Mouse (Mus musculus): ENCODE data around the gene Tbc1d1.

Gene Tbc1d1

DNA sequence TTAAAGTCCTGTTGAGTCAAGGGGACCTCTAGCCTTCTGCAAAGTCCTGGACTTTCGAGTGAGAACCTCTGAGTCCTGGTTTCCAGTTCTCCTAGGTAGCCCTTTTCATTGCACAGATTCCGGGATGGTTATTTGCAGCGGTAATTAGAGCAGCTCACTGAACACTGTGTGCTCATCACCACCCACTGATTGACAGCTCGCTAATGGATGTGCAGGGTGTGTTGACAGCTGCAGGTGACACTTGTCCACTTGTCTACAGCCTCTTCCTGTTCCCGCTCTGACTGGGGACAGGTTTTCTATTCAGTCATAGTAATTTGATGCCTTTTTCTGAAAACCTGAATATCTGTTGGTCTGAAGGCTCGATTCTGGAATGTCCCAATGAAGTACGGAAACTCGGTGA is 50.8 kb downstream of the Tbc1d1 start:
- no peak for DNase-seq (ENCODE audit: low read depth)

- no peak for DNase-seq (ENCODE audit: low read depth)
Measured at GRCm38 (mm10) chr5:64207800-64208199, 51.7 kb downstream of the Tbc1d1 start.

- DNase-seq (ENCODE audit: low read depth) = no peak
Measured at GRCm38 (mm10) chr5:64210817-64211216, 54.7 kb downstream of the Tbc1d1 start.

- DNase-seq (ENCODE audit: low read depth) = no peak
Measured at GRCm38 (mm10) chr5:64211284-64211683, 55.2 kb downstream of the Tbc1d1 start.

DNA sequence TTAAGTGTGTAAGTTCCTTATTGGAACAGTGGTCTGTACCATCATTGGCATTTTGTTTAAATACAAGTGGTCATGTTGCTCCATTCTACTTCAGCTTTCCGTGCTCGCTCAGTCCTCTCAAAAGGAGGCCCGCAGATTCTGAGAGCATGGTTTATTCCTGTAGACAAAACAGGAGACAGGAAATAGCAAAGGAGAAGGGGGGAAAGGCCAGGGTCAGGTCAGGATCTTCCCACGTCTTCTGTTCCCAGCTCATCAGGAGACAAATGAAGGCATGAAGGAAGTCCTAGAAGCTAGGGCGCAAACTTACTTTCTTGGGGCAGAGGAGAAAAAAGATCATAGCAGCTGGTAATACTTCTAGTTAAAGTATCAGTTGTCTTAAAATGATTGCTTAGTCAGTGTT is 56.1 kb downstream of the Tbc1d1 start:
- no peak for DNase-seq (ENCODE audit: low read depth)

DNA sequence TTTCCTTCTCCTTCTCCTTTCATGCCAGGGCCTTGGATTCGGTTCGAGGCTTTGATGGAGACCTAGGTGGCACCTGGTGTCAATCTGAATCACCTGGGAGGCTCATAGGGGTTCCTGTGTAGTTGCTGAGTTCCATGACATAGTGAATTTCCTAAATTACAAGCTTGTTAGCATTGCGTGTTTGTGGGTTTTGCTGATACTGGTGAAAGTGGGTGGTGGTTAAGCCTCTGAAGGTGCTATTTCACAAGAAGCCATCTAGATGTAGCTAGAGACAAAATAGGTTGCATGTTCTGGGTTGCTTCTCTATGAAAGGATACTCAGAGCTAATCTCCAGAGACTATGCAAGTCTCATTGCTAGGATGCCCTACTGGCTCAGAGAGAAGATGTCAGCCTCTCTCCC is 56.5 kb downstream of the Tbc1d1 start:
- DNase-seq (ENCODE audit: low read depth) = no peak

- no peak for DNase-seq (ENCODE audit: low read depth)
Measured at GRCm38 (mm10) chr5:64215806-64216205, 59.7 kb downstream of the Tbc1d1 start.

- no peak for DNase-seq (ENCODE audit: low read depth)
Measured at GRCm38 (mm10) chr5:64216326-64216725, 60.2 kb downstream of the Tbc1d1 start.

DNA sequence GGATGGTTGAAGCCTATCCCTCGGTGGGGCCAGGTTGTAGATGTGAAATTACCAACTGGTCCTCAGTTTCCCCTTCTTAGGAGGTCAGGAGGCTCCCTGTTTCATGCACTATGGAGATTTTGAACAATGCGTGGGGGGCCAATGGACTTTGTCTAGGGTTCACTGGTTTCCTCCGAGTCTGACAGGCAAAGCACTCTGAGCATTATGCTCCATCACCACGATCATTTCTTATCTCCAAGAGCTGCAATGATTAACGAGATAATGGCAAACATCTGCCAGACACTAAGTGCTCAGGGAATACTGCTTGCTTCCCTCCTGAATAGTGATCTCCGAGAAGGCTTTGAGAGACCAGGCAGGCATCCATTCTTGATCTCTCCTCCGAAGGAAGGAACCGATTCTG is 61.2 kb downstream of the Tbc1d1 start:
- no peak for DNase-seq (ENCODE audit: low read depth)

GRCm38 (mm10) chr5:64217816-64218602 is 61.9 kb downstream of the Tbc1d1 start:
- no peak for DNase-seq (ENCODE audit: low read depth)

DNA sequence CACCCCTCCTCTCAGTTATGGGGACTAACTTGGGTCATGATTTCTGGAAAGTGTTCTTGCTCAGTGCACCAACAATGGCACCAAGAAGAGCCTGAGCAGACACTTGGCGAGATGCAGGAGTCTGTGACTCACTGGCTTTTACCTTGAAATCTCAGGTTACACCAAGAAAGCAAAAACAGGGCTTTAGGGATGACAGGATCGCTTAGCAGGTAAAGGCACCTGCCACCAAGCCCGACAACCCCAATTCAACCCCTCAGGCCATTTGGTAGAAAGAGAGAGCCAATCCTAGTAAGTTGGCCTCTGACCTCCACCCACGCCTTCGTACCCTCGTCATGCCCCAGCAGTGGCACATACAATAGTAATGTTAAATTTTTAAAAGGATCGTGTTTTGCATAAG is 62.5 kb downstream of the Tbc1d1 start:
- DNase-seq (ENCODE audit: low read depth) = no peak

DNA sequence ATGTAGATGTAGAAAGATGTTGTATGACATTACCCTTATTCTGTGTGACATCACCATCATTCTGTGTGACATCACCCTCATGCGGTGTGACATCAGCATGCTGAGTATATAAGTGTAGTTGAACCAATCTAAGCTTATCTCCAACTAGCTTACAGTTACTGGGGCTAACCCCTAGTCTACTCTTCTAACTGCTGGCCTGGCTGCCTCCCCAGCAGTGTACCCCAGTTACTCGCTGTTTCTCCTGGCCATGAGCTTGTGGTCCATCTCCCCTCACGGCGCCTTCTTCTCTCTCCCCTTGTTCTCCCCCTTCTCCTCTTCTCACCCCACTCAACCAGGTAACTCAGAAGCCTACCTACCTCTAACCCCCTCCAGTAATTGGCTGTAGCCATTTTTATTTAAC is 64.7 kb downstream of the Tbc1d1 start:
- DNase-seq (ENCODE audit: low read depth) = no peak

- DNase-seq (ENCODE audit: low read depth) = no peak
Measured at GRCm38 (mm10) chr5:64224735-64225425, 68.8 kb downstream of the Tbc1d1 start.

- DNase-seq (ENCODE audit: low read depth) = no peak
Measured at GRCm38 (mm10) chr5:64228252-64228651, 72.1 kb downstream of the Tbc1d1 start.

- no peak for DNase-seq (ENCODE audit: low read depth)
Measured at GRCm38 (mm10) chr5:64229336-64229866, 73.3 kb downstream of the Tbc1d1 start.

DNA sequence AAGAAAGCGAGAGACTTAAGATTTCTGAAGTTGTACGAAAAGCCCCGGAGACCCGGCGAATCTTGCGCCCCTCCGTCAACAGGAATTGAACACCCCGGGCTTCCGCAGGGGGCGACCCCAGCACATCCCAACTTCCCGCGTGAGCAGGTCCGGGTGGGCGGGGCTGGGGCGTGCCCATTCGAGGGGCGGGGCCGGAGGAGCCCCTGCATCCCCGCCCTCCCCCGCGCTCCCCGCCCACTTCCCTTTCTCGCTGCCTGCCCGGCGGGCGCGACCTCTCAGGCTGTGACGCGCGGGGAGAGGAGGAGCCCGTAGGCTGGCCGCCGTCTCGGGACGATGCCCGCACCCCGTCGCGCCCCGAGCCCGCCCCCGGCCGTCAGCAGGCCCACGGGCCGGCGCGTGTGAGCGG is 74.0 kb downstream of the Tbc1d1 start:
- peak; percentile 89 for DNase-seq (ENCODE audit: low read depth)

DNA sequence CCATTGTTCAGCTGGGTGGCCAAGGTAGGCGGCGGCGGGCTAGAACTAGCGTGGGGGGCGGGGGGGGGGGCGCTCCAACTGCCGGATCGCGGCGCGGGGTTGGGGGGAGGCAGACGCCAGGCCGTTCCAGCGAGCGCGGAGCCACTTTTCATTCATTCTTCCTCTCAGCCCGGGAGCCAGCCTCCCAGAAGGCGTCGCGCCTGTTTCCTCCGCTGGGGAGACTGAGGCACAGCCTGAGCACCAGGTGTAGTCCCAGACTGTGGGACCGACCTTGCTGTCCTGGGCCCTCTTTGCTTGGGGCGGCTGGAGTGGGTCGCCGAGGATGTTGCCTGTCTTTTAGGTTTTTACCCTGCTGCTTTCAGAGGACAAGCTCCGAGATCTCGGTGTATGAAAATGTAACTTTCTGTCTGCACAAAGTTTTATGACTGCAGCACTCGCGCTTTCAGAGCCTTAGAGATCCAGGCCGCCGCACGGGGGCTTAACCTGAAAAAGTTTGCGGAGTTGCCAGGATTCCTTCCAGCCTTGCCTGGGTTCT is 74.5 kb downstream of the Tbc1d1 start:
- DNase-seq (ENCODE audit: low read depth) = no peak

DNA sequence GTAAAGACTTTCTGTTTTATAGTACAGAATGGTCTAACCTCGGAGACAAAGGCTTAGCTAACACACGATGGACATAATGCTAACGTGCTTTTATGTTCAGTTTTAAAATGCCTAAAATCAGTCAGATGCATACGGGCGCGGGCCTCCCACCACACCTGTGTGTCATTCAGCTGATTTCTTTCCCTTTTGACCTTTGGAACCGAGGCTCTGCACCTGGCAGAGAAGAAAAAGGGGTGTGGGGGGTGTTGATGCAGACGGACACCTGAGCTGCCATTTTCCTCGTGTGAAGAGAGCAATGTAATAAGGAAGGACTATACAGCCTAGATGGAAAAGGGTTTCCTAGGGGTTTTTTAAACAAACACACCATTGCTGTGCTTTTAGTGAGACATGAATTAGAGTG is 76.8 kb downstream of the Tbc1d1 start:
- DNase-seq (ENCODE audit: low read depth) = no peak

DNA sequence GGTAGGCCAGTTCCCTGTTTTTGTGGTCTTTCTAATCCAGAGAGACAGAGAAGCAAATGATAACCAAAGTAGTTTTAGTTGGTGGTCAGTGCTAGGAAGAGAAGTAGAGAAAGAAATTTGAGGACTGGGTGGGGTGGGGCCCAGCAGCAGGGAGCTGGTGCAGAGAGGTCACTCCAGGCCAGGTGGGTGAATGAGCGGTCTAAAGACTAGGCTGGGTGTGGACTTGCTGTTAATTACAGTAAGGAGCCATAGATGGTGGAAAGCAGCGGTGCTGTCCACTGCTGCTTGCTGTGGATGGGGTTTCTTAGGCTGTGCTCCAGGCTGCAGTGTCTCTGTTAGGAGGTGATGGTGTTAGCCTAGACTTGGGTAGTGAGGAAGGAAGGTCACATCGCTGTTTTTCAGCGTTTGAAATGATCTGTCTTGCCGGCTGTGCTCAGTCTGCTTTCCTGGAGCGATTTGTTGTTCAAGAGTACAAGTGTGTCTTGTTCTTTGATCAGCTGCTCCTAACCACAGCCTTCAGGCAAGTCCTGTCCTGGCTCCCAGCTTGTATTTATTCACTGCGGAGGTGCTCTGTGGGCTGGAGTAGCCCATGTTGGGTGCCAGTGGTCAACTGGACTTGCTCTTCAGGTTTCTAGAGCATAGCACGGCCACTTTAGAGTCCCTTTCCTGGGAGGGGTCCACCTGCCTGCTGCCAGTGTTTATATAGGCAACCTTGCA is 78.3 kb downstream of the Tbc1d1 start:
- no peak for DNase-seq (ENCODE audit: low read depth)

GRCm38 (mm10) chr5:64235250-64235649 is 79.1 kb downstream of the Tbc1d1 start:
- no peak for DNase-seq (ENCODE audit: low read depth)

- DNase-seq (ENCODE audit: low read depth) = no peak
Measured at GRCm38 (mm10) chr5:64236561-64236960, 80.5 kb downstream of the Tbc1d1 start.

GRCm38 (mm10) chr5:64237263-64237662 is 81.2 kb downstream of the Tbc1d1 start:
- no peak for DNase-seq (ENCODE audit: low read depth)
